Mouse (Mus musculus) embryonic fibroblast, embryonic 13.5 days (primary cell): ENCODE results near the gene Tac2. TPM values are rescaled to one million over a fixed set of nuclear protein-coding genes. Genes with fewer than 3 reads are reported as not detected.

Experiments used
- H3K27ac ChIP-seq: 2 replicates; pipeline ENCODE4 v1.5.1; 2012; ENCODE audit warnings: low read length, control low read depth, inconsistent platforms; ENCODE audit not compliant: insufficient read depth
- H3K4me1 ChIP-seq: 2 replicates; pipeline ENCODE4 v1.6.1; 2011; ENCODE audit warnings: low read length; ENCODE audit not compliant: control insufficient read depth, insufficient read depth
- H3K4me3 ChIP-seq: 2 replicates; pipeline ENCODE4 v1.5.1; 2011; ENCODE audit warnings: mild to moderate bottlenecking, control low read depth, low read length; ENCODE audit not compliant: insufficient read depth
- CTCF ChIP-seq: IDR thresholded peaks from 2 replicates; pipeline ENCODE4 v1.5.1; 2011; ENCODE audit warnings: mild to moderate bottlenecking, control low read depth, low read length, moderate library complexity, borderline replicate concordance; ENCODE audit not compliant: insufficient read depth
- POLR2A ChIP-seq: IDR thresholded peaks from 2 replicates; pipeline ENCODE4 v1.6.1; 2011; ENCODE audit warnings: low read depth, mild to moderate bottlenecking, control low read depth, low read length, moderate library complexity
- polyA plus RNA-seq: library from polyadenylated mRNA; stranded (reverse); fragments of >200 nt; gene quantifications from 2 replicates; pipeline ENCODE4 v1.2.4, GENCODE M21; 2011; ENCODE audit warnings: low read depth; ENCODE audit not compliant: missing spikeins, insufficient read length

Tac2 gene
- polyA plus RNA-seq, 1 experiment = not detected

DNA sequence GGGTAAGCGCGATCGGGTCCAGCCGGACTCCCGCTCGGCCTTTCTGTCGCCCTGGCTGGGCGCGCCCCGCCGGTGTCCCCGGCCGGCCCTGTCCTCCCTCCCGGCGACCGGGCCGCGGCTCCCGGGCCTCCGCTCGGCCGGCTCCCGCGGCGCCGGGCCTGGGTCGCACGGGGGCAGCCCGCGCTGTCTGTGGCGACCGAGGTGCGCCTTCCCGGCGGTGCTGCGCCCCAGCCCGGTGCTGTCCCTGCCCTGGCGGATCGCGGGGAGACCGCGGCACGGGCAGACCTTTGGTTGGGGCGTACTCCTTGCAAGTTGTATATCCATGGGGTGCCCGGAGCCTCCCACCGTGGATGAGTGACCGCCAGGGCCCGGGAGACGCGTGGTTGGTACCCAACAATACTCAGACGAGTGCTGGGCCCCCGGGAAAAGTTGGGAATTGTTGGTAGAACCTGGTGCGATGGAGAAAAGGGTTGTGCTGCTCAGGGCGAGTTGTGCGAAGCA, 15.4 kb downstream of the Tac2 start:
- Histone ChIP-seq H3K27ac (no peak overlapping the region), H3K4me3 (peak overlapping the region; percentile 63), H3K4me1 (no peaks in the 10 kb centered on the region)
- TF ChIP-seq CTCF = no peak
- TF ChIP-seq POLR2A = no peak

DNA sequence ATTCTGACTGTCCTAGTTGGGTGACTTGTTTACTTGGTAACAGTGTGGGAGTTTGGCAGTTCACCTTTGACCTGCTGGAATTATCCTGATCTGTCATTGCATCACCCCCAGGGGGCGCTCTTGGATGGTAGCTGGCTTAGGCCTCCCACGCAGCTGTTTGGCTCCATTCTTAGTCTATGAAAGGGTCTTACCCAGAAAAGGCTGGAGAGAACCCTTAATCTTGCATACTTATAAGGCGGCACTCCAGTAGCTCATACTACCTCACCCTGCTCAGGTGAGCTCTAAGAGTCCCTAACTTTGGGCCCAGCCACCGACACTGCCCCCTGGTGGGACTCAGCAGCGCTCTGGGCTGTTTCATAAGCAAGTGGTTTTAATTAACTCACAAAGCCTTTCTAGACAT, 20.4 kb downstream of the Tac2 start:
- 0 out of 2 replicates have a peak, but pooled peaks have one; percentile 22 for TF ChIP-seq CTCF
- TF ChIP-seq POLR2A = no peak
- no peak overlapping the region for H3K4me3 ChIP-seq
- H3K4me1 ChIP-seq = no peaks in the 10 kb centered on the region
- H3K27ac ChIP-seq = no peak overlapping the region

- H3K4me1 ChIP-seq = no peaks in the 10 kb centered on the region
Observed at GRCm38 (mm10) chr10:127745886-127746285, 21.6 kb downstream of the Tac2 start.

GRCm38 (mm10) chr10:127747254-127747653, 23.0 kb downstream of the Tac2 start:
- Histone ChIP-seq H3K4me3 (no peak overlapping the region), H3K27ac (no peak overlapping the region), H3K4me1 (no peaks in the 10 kb centered on the region)
- no peak for TF ChIP-seq CTCF
- TF ChIP-seq POLR2A = no peak

More at GRCm38 (mm10) chr10:127745886-127746285, 21.6 kb downstream of the Tac2 start:
- no peak overlapping the region for H3K4me3 ChIP-seq
- TF ChIP-seq POLR2A (no peak), CTCF (no peak)
- H3K27ac ChIP-seq = no peak overlapping the region

GRCm38 (mm10) chr10:127748847-127749612, 24.8 kb downstream of the Tac2 start:
- H3K4me3 ChIP-seq = no peak overlapping the region
- no peak for TF ChIP-seq CTCF
- no peak for TF ChIP-seq POLR2A
- no peak overlapping the region for H3K27ac ChIP-seq
- no peaks in the 10 kb centered on the region for H3K4me1 ChIP-seq

- Histone ChIP-seq H3K4me3 (no peak overlapping the region), H3K27ac (no peak overlapping the region), H3K4me1 (no peaks in the 10 kb centered on the region)
- TF ChIP-seq CTCF (no peak), POLR2A (no peak)
Observed at GRCm38 (mm10) chr10:127750136-127750777, 26.0 kb downstream of the Tac2 start.

DNA sequence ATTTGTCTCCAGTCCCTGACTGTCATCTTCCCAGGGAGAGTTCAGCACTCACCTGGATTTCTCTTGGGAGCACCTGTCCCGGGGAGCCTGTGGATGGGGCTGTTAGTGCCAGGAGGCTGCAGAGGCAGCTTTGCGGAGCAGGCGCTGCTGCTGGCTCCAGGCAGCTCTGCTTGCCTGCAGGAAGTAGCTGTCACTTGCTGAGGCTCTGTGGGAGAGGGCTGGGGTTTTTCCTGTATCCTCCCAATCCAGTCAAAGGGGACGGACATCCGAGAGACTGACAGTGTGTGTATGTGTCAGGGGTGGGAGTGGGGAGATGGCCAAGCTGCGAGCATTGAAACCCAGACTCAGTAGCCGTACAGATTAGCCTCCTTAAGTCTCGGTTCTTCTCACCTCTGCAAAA, 27.3 kb downstream of the Tac2 start, which contains the start of gene Gpr182:
Gpr182 (minus strand) TSS at position 185 of the 400 bp plus-strand sequence.
- Histone ChIP-seq H3K27ac (no peak within 1 kb of the TSS), H3K4me1 (no peaks in the 10 kb centered on the region), H3K4me3 (no peak within 1 kb of the TSS)
- TF ChIP-seq POLR2A = no peak
- no peak for TF ChIP-seq CTCF

GRCm38 (mm10) chr10:127754566-127755166, 30.4 kb downstream of the Tac2 start:
- H3K4me3 ChIP-seq = no peak overlapping the region
- TF ChIP-seq POLR2A (no peak), CTCF (no peak)

GRCm38 (mm10) chr10:127755246-127755645, 31.0 kb downstream of the Tac2 start:
- Histone ChIP-seq H3K27ac (no peak overlapping the region), H3K4me3 (no peak overlapping the region), H3K4me1 (no peaks in the 10 kb centered on the region)
- TF ChIP-seq CTCF (no peak), POLR2A (no peak)

More at GRCm38 (mm10) chr10:127754566-127755166, 30.4 kb downstream of the Tac2 start:
- no peaks in the 10 kb centered on the region for H3K4me1 ChIP-seq
- no peak overlapping the region for H3K27ac ChIP-seq

GRCm38 (mm10) chr10:127755770-127756468, 31.6 kb downstream of the Tac2 start:
- Histone ChIP-seq H3K27ac (no peak overlapping the region), H3K4me1 (no peaks in the 10 kb centered on the region), H3K4me3 (no peak overlapping the region)
- TF ChIP-seq CTCF (no peak), POLR2A (no peak)
